Mouse (Mus musculus) liver, adult 2 months (tissue): ENCODE data around the gene Map3k7cl.

Experiments
- CTCF ChIP-seq: fragments of 200-500 bp; IDR thresholded peaks from 2 replicates; pipeline ENCODE4 v1.5.1; 2011; ENCODE audit warnings: low read depth, low read length, control low read depth
- POLR2A ChIP-seq: fragments of 200-500 bp; IDR thresholded peaks from 2 replicates; pipeline ENCODE4 v1.6.1; 2011; ENCODE audit warnings: low read length, control low read depth; ENCODE audit not compliant: insufficient read depth; ENCODE audit errors: extremely low read depth

DNA sequence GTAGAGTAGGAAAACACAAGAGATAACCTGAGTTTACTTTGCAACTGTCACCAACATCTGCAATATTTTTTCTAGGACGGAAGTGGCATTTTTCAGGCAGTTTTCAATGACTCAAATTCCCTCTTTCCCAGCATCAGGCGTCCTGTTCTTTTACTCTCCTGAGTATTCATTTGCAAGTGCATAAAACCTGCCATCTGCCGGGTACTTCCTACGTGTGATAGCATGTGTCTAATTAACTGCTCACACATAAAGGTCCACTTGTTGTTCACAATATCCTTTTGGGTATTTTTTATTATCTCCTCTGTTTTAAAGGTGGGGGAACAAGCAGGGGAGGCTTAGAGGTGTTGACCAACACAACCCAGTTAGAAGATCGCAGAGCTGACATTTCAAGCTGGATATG is 41.4 kb upstream of the Map3k7cl start:
- TF ChIP-seq CTCF (no peak), POLR2A (no peak)
